Mouse (Mus musculus): ENCODE data around the gene Zcchc24. TPM values are rescaled to one million over a fixed set of nuclear protein-coding genes. Genes with fewer than 3 reads are reported as not detected.

Gene Zcchc24
- polyA plus RNA-seq, 1 experiment from 2014 or later = 11.3 TPM

GRCm38 (mm10) chr14:25711602-25712001, 57.2 kb downstream of the Zcchc24 start:
- no peak overlapping the region for H3K4me3 ChIP-seq (ENCODE audit: low read depth, low read length)
- no peak for DNase-seq (ENCODE audit: low spot score)
- H3K9me3 ChIP-seq (ENCODE audit: control insufficient read depth, low read length) = no peaks in the 10 kb centered on the region
- H3K27ac ChIP-seq (ENCODE audit: low read depth, low read length) = no peak overlapping the region
- H3K4me2 ChIP-seq = no peak overlapping the region; the same call in 1 of the 2 replicates
- 65% methylated on average over 8 of the region's 8 CpGs for WGBS
- H3K9ac ChIP-seq (ENCODE audit: low read depth, low read length) = no peak overlapping the region
- peaks cover 43% of the 10 kb centered on the region for H3K4me1 ChIP-seq (replicated peaks; ENCODE audit: control insufficient read depth, insufficient read depth, low read length)
- no peaks in the 10 kb centered on the region for H3K27me3 ChIP-seq (replicated peaks; ENCODE audit: control insufficient read depth, insufficient read depth, low read length)
- no peak for ATAC-seq (replicated peaks; ENCODE audit: low FRiP score)
- peaks cover 4% of the 10 kb centered on the region; the same call in 1 of the 2 replicates for H3K36me3 ChIP-seq (ENCODE audit: control insufficient read depth, insufficient read depth, low read length)

GRCm38 (mm10) chr14:25711177-25711576, 57.7 kb downstream of the Zcchc24 start:
- Histone ChIP-seq H3K9me3 (ENCODE audit: control insufficient read depth, low read length) (no peaks in the 10 kb centered on the region), H3K36me3 (ENCODE audit: control insufficient read depth, insufficient read depth, low read length) (peaks cover 4% of the 10 kb centered on the region; the same call in 1 of the 2 replicates), H3K27me3 (replicated peaks; ENCODE audit: control insufficient read depth, insufficient read depth, low read length) (no peaks in the 10 kb centered on the region), H3K4me1 (replicated peaks; ENCODE audit: control insufficient read depth, insufficient read depth, low read length) (peaks cover 43% of the 10 kb centered on the region), H3K9ac (ENCODE audit: low read depth, low read length) (no peak overlapping the region), H3K27ac (ENCODE audit: low read depth, low read length) (0 out of 2 replicates have a peak overlapping the region, but pooled peaks have one; percentile 15), H3K4me3 (ENCODE audit: low read depth, low read length) (no peak overlapping the region), H3K4me2 (no peak overlapping the region)
- ATAC-seq (replicated peaks; ENCODE audit: low FRiP score) = no peak
- DNase-seq (ENCODE audit: low spot score) = no peak
- 60% methylated on average over 7 of the region's 7 CpGs for WGBS

GRCm38 (mm10) chr14:25710681-25711080, 58.2 kb downstream of the Zcchc24 start:
- H3K4me2 ChIP-seq = no peak overlapping the region; the same call in 1 of the 2 replicates
- no peak for ATAC-seq (replicated peaks; ENCODE audit: low FRiP score)

GRCm38 (mm10) chr14:25710073-25710472, 58.8 kb downstream of the Zcchc24 start:
- 32% methylated on average over 4 of the region's 4 CpGs for WGBS
- Histone ChIP-seq H3K4me1 (replicated peaks; ENCODE audit: control insufficient read depth, insufficient read depth, low read length) (peaks cover 43% of the 10 kb centered on the region), H3K27me3 (replicated peaks; ENCODE audit: control insufficient read depth, insufficient read depth, low read length) (no peaks in the 10 kb centered on the region)

More at GRCm38 (mm10) chr14:25710681-25711080, 58.2 kb downstream of the Zcchc24 start:
- no peak for DNase-seq (ENCODE audit: low spot score)
- Histone ChIP-seq H3K27ac (ENCODE audit: low read depth, low read length) (peak overlapping the region; percentile 43), H3K4me3 (ENCODE audit: low read depth, low read length) (no peak overlapping the region), H3K27me3 (replicated peaks; ENCODE audit: control insufficient read depth, insufficient read depth, low read length) (no peaks in the 10 kb centered on the region), H3K9ac (ENCODE audit: low read depth, low read length) (no peak overlapping the region), H3K36me3 (ENCODE audit: control insufficient read depth, insufficient read depth, low read length) (peaks cover 4% of the 10 kb centered on the region; the same call in 1 of the 2 replicates), H3K4me1 (replicated peaks; ENCODE audit: control insufficient read depth, insufficient read depth, low read length) (peaks cover 43% of the 10 kb centered on the region), H3K9me3 (ENCODE audit: control insufficient read depth, low read length) (no peaks in the 10 kb centered on the region)
- WGBS = 73% methylated on average over 4 of the region's 4 CpGs

GRCm38 (mm10) chr14:25708917-25709316, 59.9 kb downstream of the Zcchc24 start:
- DNase-seq (ENCODE audit: low spot score) = no peak
- WGBS = 80% methylated on average over 2 of the region's 2 CpGs
- no peaks in the 10 kb centered on the region for H3K9me3 ChIP-seq (ENCODE audit: control insufficient read depth, low read length)
- peak overlapping the region; percentile 30; the same call in 1 of the 2 replicates for H3K9ac ChIP-seq (ENCODE audit: low read depth, low read length)
- peaks cover 43% of the 10 kb centered on the region for H3K4me1 ChIP-seq (replicated peaks; ENCODE audit: control insufficient read depth, insufficient read depth, low read length)
- H3K27ac ChIP-seq (ENCODE audit: low read depth, low read length) = peak overlapping the region; percentile 48
- ATAC-seq (replicated peaks; ENCODE audit: low FRiP score) = 0 out of 2 replicates have a peak, but pooled peaks have one; percentile 18
- H3K4me2 ChIP-seq = no peak overlapping the region
- no peaks in the 10 kb centered on the region for H3K36me3 ChIP-seq (ENCODE audit: control insufficient read depth, insufficient read depth, low read length)
- no peaks in the 10 kb centered on the region for H3K27me3 ChIP-seq (replicated peaks; ENCODE audit: control insufficient read depth, insufficient read depth, low read length)
- H3K4me3 ChIP-seq (ENCODE audit: low read depth, low read length) = no peak overlapping the region

More at GRCm38 (mm10) chr14:25710073-25710472, 58.8 kb downstream of the Zcchc24 start:
- no peak overlapping the region for H3K9ac ChIP-seq (ENCODE audit: low read depth, low read length)
- no peak overlapping the region for H3K4me3 ChIP-seq (ENCODE audit: low read depth, low read length)
- ATAC-seq (replicated peaks; ENCODE audit: low FRiP score) (peak; percentile 66), DNase-seq (ENCODE audit: low spot score) (no peak)
- H3K9me3 ChIP-seq (ENCODE audit: control insufficient read depth, low read length) = no peaks in the 10 kb centered on the region
- peak overlapping the region; percentile 43 for H3K27ac ChIP-seq (ENCODE audit: low read depth, low read length)
- H3K36me3 ChIP-seq (ENCODE audit: control insufficient read depth, insufficient read depth, low read length) = peaks cover 4% of the 10 kb centered on the region; the same call in 1 of the 2 replicates
- H3K4me2 ChIP-seq = peak overlapping the region; percentile 16; the same call in 1 of the 2 replicates

- H3K27ac ChIP-seq (ENCODE audit: low read depth, low read length) = peak overlapping the region; percentile 48; the same call in 1 of the 2 replicates
Observed at GRCm38 (mm10) chr14:25708451-25708850, 60.4 kb downstream of the Zcchc24 start.

GRCm38 (mm10) chr14:25707691-25708181, 61.1 kb downstream of the Zcchc24 start:
- no peak overlapping the region for H3K9ac ChIP-seq (ENCODE audit: low read depth, low read length)
- peaks cover 43% of the 10 kb centered on the region for H3K4me1 ChIP-seq (replicated peaks; ENCODE audit: control insufficient read depth, insufficient read depth, low read length)
- H3K4me3 ChIP-seq (ENCODE audit: low read depth, low read length) = no peak overlapping the region
- H3K9me3 ChIP-seq (ENCODE audit: control insufficient read depth, low read length) = no peaks in the 10 kb centered on the region
- H3K4me2 ChIP-seq = no peak overlapping the region
- no peak for ATAC-seq (replicated peaks; ENCODE audit: low FRiP score)
- WGBS = 45% methylated on average over 5 of the region's 5 CpGs
- DNase-seq (ENCODE audit: low spot score) = no peak
- no peak overlapping the region for H3K27ac ChIP-seq (ENCODE audit: low read depth, low read length)
- H3K27me3 ChIP-seq (replicated peaks; ENCODE audit: control insufficient read depth, insufficient read depth, low read length) = no peaks in the 10 kb centered on the region
- no peaks in the 10 kb centered on the region for H3K36me3 ChIP-seq (ENCODE audit: control insufficient read depth, insufficient read depth, low read length)

More at GRCm38 (mm10) chr14:25708451-25708850, 60.4 kb downstream of the Zcchc24 start:
- 58% methylated on average over 4 of the region's 4 CpGs for WGBS
- no peaks in the 10 kb centered on the region for H3K36me3 ChIP-seq (ENCODE audit: control insufficient read depth, insufficient read depth, low read length)
- peak overlapping the region; percentile 30; the same call in 1 of the 2 replicates for H3K9ac ChIP-seq (ENCODE audit: low read depth, low read length)
- H3K4me3 ChIP-seq (ENCODE audit: low read depth, low read length) = no peak overlapping the region
- no peaks in the 10 kb centered on the region for H3K9me3 ChIP-seq (ENCODE audit: control insufficient read depth, low read length)
- ATAC-seq (replicated peaks; ENCODE audit: low FRiP score) (no peak), DNase-seq (ENCODE audit: low spot score) (no peak)
- no peaks in the 10 kb centered on the region for H3K27me3 ChIP-seq (replicated peaks; ENCODE audit: control insufficient read depth, insufficient read depth, low read length)
- H3K4me1 ChIP-seq (replicated peaks; ENCODE audit: control insufficient read depth, insufficient read depth, low read length) = peaks cover 43% of the 10 kb centered on the region
- H3K4me2 ChIP-seq = no peak overlapping the region

GRCm38 (mm10) chr14:25701986-25702385, 66.9 kb downstream of the Zcchc24 start:
- no peak overlapping the region for H3K9ac ChIP-seq (ENCODE audit: low read depth, low read length)
- no peak overlapping the region for H3K4me2 ChIP-seq
- DNase-seq (ENCODE audit: low spot score) = no peak
- H3K36me3 ChIP-seq (ENCODE audit: control insufficient read depth, insufficient read depth, low read length) = peaks cover 16% of the 10 kb centered on the region
- no peak overlapping the region for H3K4me3 ChIP-seq (ENCODE audit: low read depth, low read length)
- H3K4me1 ChIP-seq (replicated peaks; ENCODE audit: control insufficient read depth, insufficient read depth, low read length) = no peaks in the 10 kb centered on the region
- no peaks in the 10 kb centered on the region for H3K9me3 ChIP-seq (ENCODE audit: control insufficient read depth, low read length)
- ATAC-seq (replicated peaks; ENCODE audit: low FRiP score) = peak; percentile 29; the same call in 1 of the 2 replicates
- no peaks in the 10 kb centered on the region for H3K27me3 ChIP-seq (replicated peaks; ENCODE audit: control insufficient read depth, insufficient read depth, low read length)
- H3K27ac ChIP-seq (ENCODE audit: low read depth, low read length) = no peak overlapping the region

GRCm38 (mm10) chr14:25696356-25696755, 72.5 kb downstream of the Zcchc24 start:
- WGBS = 75% methylated on average over 2 of the region's 2 CpGs
- no peak overlapping the region for H3K4me3 ChIP-seq (ENCODE audit: low read depth, low read length)
- no peak overlapping the region for H3K9ac ChIP-seq (ENCODE audit: low read depth, low read length)
- no peaks in the 10 kb centered on the region for H3K9me3 ChIP-seq (ENCODE audit: control insufficient read depth, low read length)
- peaks cover 24% of the 10 kb centered on the region for H3K4me1 ChIP-seq (replicated peaks; ENCODE audit: control insufficient read depth, insufficient read depth, low read length)
- DNase-seq (ENCODE audit: low spot score) = no peak
- ATAC-seq (replicated peaks; ENCODE audit: low FRiP score) = no peak
- peak overlapping the region; percentile 96 for H3K4me2 ChIP-seq
- no peak overlapping the region for H3K27ac ChIP-seq (ENCODE audit: low read depth, low read length)
- H3K27me3 ChIP-seq (replicated peaks; ENCODE audit: control insufficient read depth, insufficient read depth, low read length) = no peaks in the 10 kb centered on the region
- peaks cover 24% of the 10 kb centered on the region for H3K36me3 ChIP-seq (ENCODE audit: control insufficient read depth, insufficient read depth, low read length)
